Mouse (Mus musculus) heart, embryonic 16.5 days (tissue): Measurements from ENCODE around the gene Lrfn5. TPM values are rescaled to one million over a fixed set of nuclear protein-coding genes. Genes with fewer than 3 reads are reported as not detected.

Experiments
- ATAC-seq: fragments of 200-750 bp; cut with Nextera tagmentation; replicated peaks from 2 replicates; pipeline ENCODE4 v1.8.0; 2017; ENCODE audit warnings: moderate number of reproducible peaks; ENCODE audit not compliant: insufficient read depth, low FRiP score; ENCODE audit errors: extremely low read depth
- H3K27ac ChIP-seq: fragments of 300-500 bp; sonication (generic); 2 replicates; pipeline ENCODE4 v1.5.1; 2014; ENCODE audit warnings: mild to moderate bottlenecking, low read length, control low read depth, moderate library complexity
- H3K27me3 ChIP-seq: fragments of 300-500 bp; sonication (generic); 2 replicates; pipeline ENCODE4 v1.6.1; 2014; ENCODE audit warnings: low read length, mixed read lengths; ENCODE audit not compliant: control insufficient read depth, insufficient read depth
- H3K36me3 ChIP-seq: fragments of 300-500 bp; sonication (generic); 2 replicates; pipeline ENCODE4 v1.6.1; 2014; ENCODE audit not compliant: control insufficient read depth, insufficient read depth
- H3K4me1 ChIP-seq: fragments of 300-500 bp; sonication (generic); 2 replicates; pipeline ENCODE4 v1.6.1; 2014; ENCODE audit warnings: low read length, mixed read lengths; ENCODE audit not compliant: control insufficient read depth, insufficient read depth
- H3K4me2 ChIP-seq: fragments of 300-500 bp; sonication (generic); 2 replicates; pipeline ENCODE4 v1.6.1; 2014; ENCODE audit warnings: low read depth, mild to moderate bottlenecking, control low read depth, low read length
- H3K4me3 ChIP-seq: fragments of 300-500 bp; sonication (generic); 2 replicates; pipeline ENCODE4 v1.5.1; 2014; ENCODE audit warnings: mild to moderate bottlenecking, control low read depth, low read length
- H3K9ac ChIP-seq: fragments of 300-500 bp; sonication (generic); 2 replicates; pipeline ENCODE4 v1.6.1; 2014; ENCODE audit warnings: low read length, control low read depth
- H3K9me3 ChIP-seq: fragments of 300-500 bp; sonication (generic); replicated peaks from 2 replicates; pipeline ENCODE4 v1.6.1; 2016; ENCODE audit warnings: low read length; ENCODE audit not compliant: control insufficient read depth
- WGBS: fragments of 180-500 bp; shearing (Covaris S2); extraction: QIAGEN DNeasy Blood & Tissue Kit; methylation state at CpG from one replicate; pipeline ENCODE4 v1.1.7; 2014; 5-methylcytosine and 5-hydroxymethylcytosine counted together
- polyA plus RNA-seq: library from polyadenylated mRNA; unstranded; fragments of >200 nt; fragmentation: Nextera tagmentation; extraction: Ambion mirVana; gene quantifications from 2 replicates; pipeline ENCODE4 v1.2.1, GENCODE M21; 2015

Gene Lrfn5
- 0.13 and 0.15 TPM in 2 replicates for polyA plus RNA-seq

DNA sequence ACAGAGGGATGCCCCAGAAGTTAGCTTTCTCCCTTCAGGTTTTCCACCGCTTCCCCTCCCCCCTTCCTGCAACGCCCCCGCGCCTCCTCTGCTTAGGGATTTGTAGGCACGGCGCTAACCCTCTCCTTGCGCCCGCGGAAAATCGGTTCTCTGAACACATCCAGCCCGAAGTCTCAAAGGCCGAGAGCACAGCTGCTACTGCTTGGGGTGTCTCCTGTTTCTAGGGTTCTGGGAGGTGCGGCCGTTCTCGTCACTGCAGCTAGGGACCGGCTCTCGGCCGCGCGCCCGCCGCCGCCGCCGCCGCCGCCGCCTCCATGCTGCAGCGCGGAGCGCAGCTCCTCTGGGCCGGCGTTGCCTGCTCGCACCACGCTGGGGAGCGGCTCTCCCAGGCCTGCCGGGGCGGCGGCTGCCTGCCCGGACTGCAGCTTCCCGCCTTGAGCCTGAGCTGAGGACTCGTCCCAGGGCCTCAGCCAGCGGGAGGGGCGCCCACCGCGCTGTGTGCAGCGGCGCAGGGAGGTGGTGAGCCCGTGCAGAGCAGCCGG, at the start of gene Lrfn5:
Gene Lrfn5 (plus strand): TSS at position 322 of the 542 bp plus-strand sequence.
- Histone ChIP-seq H3K27me3 (peaks cover 42% of the 10 kb centered on the region), H3K9ac (peak within 1 kb of the TSS; percentile 63)

DNA sequence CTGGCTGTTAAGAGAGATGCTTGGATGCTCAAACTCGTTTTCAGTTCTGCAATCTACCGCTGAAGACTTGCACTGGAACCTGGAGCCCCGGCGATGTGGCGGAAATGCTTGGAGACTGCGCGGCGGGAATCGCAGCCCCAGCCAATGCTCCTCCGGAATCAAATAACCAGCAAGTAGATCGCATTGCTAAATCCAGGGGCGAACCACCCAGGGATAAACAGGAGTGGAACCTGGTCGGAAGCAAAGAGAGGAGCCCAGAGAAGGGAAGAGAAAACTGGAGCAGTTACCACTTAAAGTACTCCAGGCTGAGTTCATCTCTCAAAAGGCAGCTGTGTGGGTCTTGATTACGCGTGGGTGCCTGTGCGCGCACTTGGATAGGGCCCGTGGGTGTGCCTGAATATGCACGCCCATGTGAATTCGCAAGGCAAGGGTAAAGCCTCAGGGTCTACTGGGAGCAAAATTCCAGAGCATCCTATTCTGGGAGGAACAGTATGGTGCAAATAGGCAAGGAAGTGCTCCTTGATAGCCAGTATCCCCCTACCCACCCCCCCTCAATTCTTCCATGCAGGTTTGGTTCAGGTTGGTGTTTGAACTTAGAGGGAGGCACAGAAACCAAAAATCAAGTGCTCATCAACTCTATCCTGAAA, 1.3 kb upstream of the Lrfn5 start:
- H3K4me1 ChIP-seq: peaks cover 3% of the 10 kb centered on the region; the same call in 1 of the 2 replicates
- no peaks in the 10 kb centered on the region for H3K9me3 ChIP-seq
- no peak overlapping the region for H3K9ac ChIP-seq
- peak overlapping the region; percentile 31; the same call in 1 of the 2 replicates for H3K4me2 ChIP-seq
- H3K27me3 ChIP-seq: peaks cover 42% of the 10 kb centered on the region
- no peak overlapping the region for H3K27ac ChIP-seq
- H3K36me3 ChIP-seq: no peaks in the 10 kb centered on the region
- H3K4me3 ChIP-seq: 0 out of 2 replicates have a peak overlapping the region, but pooled peaks have one; percentile 5
- 6% methylated on average over 20 of the region's 20 CpGs for WGBS
- no peak for ATAC-seq

More for the DNA sequence above, at the start of gene Lrfn5:
- Histone ChIP-seq H3K27ac (no peak within 1 kb of the TSS), H3K4me1 (peaks cover 3% of the 10 kb centered on the region; the same call in 1 of the 2 replicates), H3K4me3 (peak within 1 kb of the TSS; percentile 67), H3K36me3 (no peaks in the 10 kb centered on the region), H3K9me3 (no peaks in the 10 kb centered on the region), H3K4me2 (peak within 1 kb of the TSS; percentile 96)
- ATAC-seq: peak; percentile 73
- WGBS: under 1% methylated on average over 49 of the region's 50 CpGs

DNA sequence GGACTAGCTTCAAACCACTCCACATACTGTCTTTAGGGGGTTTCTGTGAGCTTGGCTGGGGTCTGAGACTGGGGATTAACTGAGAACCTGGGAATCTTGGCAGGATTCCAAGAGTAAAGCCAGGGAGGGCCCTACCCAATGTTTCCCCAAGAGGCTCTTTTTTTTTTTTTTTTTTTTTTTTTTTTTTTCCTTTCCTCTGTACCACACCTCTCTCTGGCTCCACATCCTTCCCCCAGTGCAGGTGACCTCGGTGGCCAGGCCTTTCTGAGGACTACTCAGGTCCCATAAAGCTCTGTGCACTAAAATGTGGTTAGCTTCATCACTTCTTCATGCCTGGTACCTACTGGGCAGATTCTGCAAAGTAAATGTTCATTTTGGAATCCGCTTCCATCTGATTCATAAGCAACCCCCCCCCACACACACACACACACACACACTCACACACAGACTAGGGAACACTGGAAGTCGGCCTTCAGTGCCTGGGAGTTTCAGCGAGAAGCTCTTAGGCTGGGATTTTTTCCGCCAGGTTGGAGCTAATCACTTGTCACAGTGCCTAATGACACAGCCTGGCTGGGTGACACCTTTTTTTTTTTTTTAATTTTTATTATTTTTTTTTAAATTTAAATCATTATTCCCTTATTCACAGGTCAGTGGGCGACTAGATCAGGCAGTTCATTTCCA, 662 bp upstream of the Lrfn5 start:
- H3K4me1 ChIP-seq: peaks cover 3% of the 10 kb centered on the region; the same call in 1 of the 2 replicates
- WGBS: 3% methylated on average over 6 of the region's 6 CpGs
- H3K36me3 ChIP-seq: no peaks in the 10 kb centered on the region
- ATAC-seq: no peak
- H3K27me3 ChIP-seq: peaks cover 42% of the 10 kb centered on the region
- H3K9ac ChIP-seq: peak overlapping the region; percentile 63; the same call in 1 of the 2 replicates
- H3K27ac ChIP-seq: no peak overlapping the region
- H3K9me3 ChIP-seq: no peaks in the 10 kb centered on the region
- peak overlapping the region; percentile 67 for H3K4me3 ChIP-seq
- H3K4me2 ChIP-seq: peak overlapping the region; percentile 96

DNA sequence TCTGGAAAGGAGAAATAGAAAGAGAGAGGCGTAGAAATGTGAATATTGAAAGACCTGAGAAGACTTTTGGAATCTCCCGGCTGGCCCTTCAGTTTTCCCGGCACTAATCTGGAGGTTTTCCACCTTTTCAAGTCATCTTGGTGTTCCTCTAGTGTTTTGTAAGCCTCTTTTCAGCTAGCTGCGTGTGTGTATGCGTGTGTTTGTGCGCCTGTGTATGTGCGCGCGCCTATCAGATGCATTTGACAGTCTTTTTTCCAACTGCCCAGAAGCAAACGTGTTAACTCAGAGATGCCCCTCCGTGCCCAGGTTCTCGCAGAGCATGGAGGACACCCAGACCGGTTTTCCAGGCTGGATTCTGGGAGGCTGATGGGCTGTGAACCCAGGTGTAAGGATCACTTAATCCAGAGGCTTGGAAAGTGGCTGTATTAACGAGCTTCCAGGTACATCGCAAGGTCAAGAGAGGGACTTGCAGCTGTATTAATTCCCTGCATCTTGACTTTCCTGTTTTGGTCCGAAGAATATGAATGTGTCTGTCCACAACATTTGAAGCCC, 757 bp downstream of the Lrfn5 start:
- 3% methylated on average over 16 of the region's 16 CpGs for WGBS

DNA sequence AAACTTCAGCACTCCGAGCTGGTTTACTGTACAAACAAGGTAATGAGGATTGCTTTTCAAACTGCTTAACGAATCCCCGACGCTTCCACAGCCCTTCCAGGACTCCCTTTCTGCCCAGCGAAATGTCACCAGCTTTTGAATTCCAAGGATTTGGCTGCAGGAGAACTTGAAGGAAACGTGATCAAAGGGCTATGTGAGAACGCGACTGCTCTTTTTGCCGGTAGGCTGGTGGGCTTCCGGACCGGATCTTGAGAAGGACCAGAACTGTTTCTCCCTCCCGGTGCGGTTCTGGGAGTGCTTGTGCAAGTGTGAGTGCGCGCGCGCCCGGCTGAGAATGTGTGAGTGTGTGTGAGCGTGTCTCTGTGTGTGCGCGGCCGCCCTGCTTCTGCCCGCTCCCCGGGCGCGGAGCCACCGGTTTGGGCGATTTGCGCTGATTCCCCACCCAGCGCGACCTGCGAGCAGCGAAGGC, 1.3 kb downstream of the Lrfn5 start:
- peaks cover 3% of the 10 kb centered on the region; the same call in 1 of the 2 replicates for H3K4me1 ChIP-seq
- H3K4me3 ChIP-seq: peak overlapping the region; percentile 67
- ATAC-seq: no peak
- H3K9me3 ChIP-seq: no peaks in the 10 kb centered on the region
- WGBS: 2% methylated on average over 33 of the region's 33 CpGs
- no peak overlapping the region for H3K9ac ChIP-seq
- no peak overlapping the region for H3K27ac ChIP-seq
- peaks cover 42% of the 10 kb centered on the region for H3K27me3 ChIP-seq
- H3K36me3 ChIP-seq: no peaks in the 10 kb centered on the region
- peak overlapping the region; percentile 96 for H3K4me2 ChIP-seq

More for the DNA sequence above, 757 bp downstream of the Lrfn5 start:
- Histone ChIP-seq H3K9me3 (no peaks in the 10 kb centered on the region), H3K36me3 (no peaks in the 10 kb centered on the region), H3K27me3 (peaks cover 42% of the 10 kb centered on the region), H3K4me2 (peak overlapping the region; percentile 96), H3K4me1 (peaks cover 3% of the 10 kb centered on the region; the same call in 1 of the 2 replicates), H3K27ac (no peak overlapping the region), H3K9ac (no peak overlapping the region), H3K4me3 (peak overlapping the region; percentile 67)
- no peak for ATAC-seq

DNA sequence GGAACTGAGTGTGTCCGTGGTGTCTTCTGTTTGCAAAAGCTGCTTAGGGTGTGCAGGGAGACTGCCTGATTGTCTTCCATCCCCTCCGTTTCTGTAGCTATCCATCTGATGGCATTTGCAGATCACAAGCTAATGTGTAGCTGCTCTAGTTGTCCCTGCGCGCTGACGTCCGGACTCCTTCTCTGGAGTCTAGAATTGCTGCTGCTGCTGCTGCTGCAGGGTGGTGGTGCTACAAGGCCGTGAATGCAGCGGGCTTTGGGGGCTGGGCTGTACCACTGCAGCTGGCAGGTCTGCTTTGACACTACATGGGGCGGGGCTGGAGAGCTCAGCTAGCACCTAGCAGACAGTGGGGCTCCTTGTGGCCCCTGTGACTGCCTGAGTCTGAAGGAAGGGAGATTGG, 3.2 kb downstream of the Lrfn5 start:
- Histone ChIP-seq H3K27me3 (peaks cover 34% of the 10 kb centered on the region), H3K4me3 (no peak overlapping the region), H3K36me3 (no peaks in the 10 kb centered on the region), H3K4me2 (no peak overlapping the region), H3K9ac (no peak overlapping the region), H3K9me3 (no peaks in the 10 kb centered on the region), H3K4me1 (peaks cover 3% of the 10 kb centered on the region; the same call in 1 of the 2 replicates), H3K27ac (no peak overlapping the region)
- ATAC-seq: no peak
- 2% methylated on average over 9 of the region's 9 CpGs for WGBS

DNA sequence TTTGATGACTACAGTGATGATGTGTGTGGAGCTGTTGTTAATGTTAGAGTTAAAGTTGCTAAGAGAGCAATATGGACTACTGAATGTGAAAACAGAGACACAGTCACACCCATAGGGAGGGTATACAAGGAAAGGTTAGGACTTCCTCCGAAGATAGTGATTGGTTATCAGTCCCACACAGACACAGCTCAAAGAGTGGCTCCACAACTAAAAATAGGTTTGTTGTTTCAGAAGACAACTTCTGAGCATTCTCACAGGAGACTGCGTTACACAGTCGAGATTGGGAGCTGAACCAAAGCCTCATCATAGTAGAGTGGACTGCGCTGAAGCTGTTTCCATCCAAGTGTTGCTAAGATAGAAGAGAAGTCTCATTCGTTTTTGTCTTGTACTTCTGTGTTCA, 57.0 kb downstream of the Lrfn5 start:
- no peaks in the 10 kb centered on the region for H3K4me1 ChIP-seq
- H3K4me2 ChIP-seq: no peak overlapping the region
- no peaks in the 10 kb centered on the region for H3K27me3 ChIP-seq
- 57% methylated on average over 5 of the region's 5 CpGs for WGBS
- no peak overlapping the region for H3K4me3 ChIP-seq
- no peak overlapping the region for H3K27ac ChIP-seq
- no peaks in the 10 kb centered on the region for H3K9me3 ChIP-seq
- H3K9ac ChIP-seq: no peak overlapping the region
- no peak for ATAC-seq
- no peaks in the 10 kb centered on the region for H3K36me3 ChIP-seq

DNA sequence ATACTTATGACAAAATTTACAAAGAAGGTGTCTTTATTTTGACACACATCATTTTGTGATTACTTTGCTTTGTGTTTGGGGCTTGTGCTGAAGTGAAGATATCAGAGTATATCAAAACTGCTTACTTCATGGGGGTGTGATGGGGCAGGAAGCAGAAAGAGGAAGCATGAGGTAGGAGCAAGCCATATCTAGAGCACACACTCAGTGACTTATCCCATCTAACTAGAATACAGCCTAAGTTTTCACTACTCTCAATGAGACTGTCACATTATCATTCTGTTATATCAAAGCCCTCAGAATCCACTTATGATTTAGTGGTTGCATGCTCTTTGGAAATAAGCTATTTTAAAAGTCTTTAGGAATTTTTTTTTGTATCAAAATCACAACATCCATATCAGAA, 77.4 kb downstream of the Lrfn5 start:
- no peak overlapping the region for H3K27ac ChIP-seq
- no peaks in the 10 kb centered on the region for H3K36me3 ChIP-seq
- no peak overlapping the region for H3K4me2 ChIP-seq
- H3K4me1 ChIP-seq: no peaks in the 10 kb centered on the region
- no peak overlapping the region for H3K4me3 ChIP-seq
- no peak overlapping the region for H3K9ac ChIP-seq
- H3K9me3 ChIP-seq: no peaks in the 10 kb centered on the region
- ATAC-seq: no peak
- no peaks in the 10 kb centered on the region for H3K27me3 ChIP-seq
